Mouse (Mus musculus) adrenal gland (tissue): ENCODE data around the gene Dirc2.

Experiments
- intact Hi-C: fragments of 180-260 bp; cut with DNase I; formaldehyde crosslinking; loops from one replicate; pipeline ENCODE4 v1.15.1; 2025

Gene Dirc2

DNA sequence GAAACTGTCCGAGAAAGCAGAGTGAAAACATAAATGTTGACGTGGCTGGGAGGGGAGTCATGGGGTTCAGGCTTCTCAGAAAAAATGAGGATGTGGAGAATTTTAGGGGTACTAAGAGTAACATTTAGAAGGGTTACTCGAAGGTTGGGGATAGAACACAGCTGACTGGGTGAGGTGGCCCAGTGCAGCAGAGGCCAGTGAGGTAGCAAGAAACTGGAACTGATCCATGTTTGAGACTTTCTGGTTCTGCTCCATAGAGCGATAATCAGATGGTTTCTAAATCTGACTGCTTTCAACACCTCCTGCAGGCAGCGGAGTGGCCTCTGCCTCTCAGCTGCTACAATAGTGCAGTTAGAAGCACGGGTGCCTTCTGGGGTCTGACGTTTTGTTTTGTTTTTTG, 7.6 kb upstream of the Dirc2 start:
- intact Hi-C loops, result no loop called here

GRCm38 (mm10) chr16:35775835-35776234, 6.7 kb upstream of the Dirc2 start:
- intact Hi-C loops, result no loop called here

DNA sequence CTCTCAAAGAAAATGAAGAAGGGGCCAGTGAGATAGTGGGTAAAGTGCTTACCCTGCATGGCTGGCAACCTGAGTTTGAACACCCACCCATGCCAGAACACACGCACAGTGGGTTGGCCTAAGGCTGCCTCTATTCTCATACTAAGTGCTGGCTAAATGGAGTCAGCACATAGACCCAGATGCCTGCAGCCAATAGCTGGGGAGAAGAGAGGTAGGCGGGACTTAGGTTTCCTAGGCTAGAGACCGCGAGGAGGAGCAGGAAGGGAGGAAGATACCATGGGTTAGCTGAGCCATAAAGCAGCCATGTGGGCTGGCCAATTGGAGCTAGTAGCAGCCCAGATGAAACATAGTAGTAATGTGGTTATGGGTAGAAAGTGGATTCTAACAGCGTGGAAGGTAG, 3.4 kb upstream of the Dirc2 start:
- intact Hi-C loops, result no loop called here

- intact Hi-C loops, result no loop called here
Observed at GRCm38 (mm10) chr16:35771606-35772005, 2.5 kb upstream of the Dirc2 start.

DNA sequence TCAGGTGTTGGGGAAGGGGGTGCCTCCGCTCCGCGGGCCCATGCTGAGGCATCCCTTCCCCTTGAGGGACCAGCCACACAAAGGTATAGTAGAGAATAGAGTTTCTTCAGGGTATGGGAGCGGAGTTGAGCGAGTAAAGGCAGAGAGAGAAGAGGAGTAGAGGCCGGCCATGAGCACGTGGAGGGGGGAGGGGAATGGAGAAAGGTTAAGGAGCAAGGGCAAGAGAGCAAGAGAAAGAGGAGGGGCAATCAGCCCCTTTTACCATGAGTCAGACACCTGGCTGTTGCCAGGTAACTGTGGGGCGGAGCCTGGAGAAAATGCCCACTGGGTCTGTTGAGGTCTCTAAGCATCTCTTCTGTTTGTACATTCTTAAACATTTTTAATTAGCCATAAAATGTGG, 2.0 kb upstream of the Dirc2 start:
- intact Hi-C loops, result no loop called here

GRCm38 (mm10) chr16:35769878-35770657, 912 bp upstream of the Dirc2 start, which contains the start of gene Hspbap1:
TSS of gene Hspbap1 (plus strand) at chr16:35770375.
- intact Hi-C loops, result no loop called here

- intact Hi-C loops, result no loop called here
Observed at GRCm38 (mm10) chr16:35768469-35768784, 729 bp downstream of the Dirc2 start.

GRCm38 (mm10) chr16:35766366-35766765, 2.8 kb downstream of the Dirc2 start:
- intact Hi-C loops, result no loop called here

DNA sequence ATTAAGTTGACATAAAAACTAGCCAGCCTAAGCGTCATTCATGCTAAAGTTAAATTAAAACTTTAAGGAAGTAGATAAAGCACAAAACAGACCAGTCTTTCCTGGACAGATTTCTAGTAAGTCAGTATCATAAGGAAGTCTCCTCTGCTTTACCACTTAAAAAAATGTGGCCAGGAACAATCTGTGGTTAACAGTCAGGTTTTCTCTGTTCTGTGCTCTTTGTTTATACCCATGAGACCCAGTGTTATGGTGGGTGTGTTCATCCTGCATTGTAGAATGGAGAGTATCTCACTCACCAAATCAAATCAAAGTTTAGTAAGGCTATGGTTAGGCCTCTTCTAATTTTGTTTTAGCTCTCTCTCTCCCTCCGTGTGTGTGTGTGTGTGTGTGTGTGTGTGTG, 3.7 kb downstream of the Dirc2 start:
- intact Hi-C loops, result no loop called here

- intact Hi-C loops, result no loop called here
Observed at GRCm38 (mm10) chr16:35764941-35765340, 4.2 kb downstream of the Dirc2 start.

- intact Hi-C loops, result no loop called here
Observed at GRCm38 (mm10) chr16:35763590-35764296, 5.4 kb downstream of the Dirc2 start.

- intact Hi-C loops, result no loop called here
Observed at GRCm38 (mm10) chr16:35759401-35759800, 9.8 kb downstream of the Dirc2 start.

DNA sequence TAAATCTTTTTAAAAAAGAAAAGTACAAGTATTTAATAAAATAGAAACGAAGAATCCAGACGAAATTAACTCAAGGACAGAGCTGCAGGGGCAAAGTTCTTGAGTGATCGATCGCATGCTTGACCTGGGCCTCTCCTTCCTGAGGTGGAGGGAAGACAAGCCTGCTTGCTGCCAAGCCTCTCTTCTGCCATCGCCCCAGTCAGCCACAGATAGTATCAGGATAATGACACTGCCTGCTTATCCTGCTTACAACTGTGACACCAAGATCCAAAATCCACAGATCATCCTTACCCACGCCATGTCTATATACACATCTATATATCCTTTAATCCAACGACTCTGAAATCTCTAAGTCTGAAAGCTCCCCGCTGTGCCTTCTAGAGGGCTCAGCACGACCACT, 12.5 kb downstream of the Dirc2 start:
- intact Hi-C loops, result no loop called here

DNA sequence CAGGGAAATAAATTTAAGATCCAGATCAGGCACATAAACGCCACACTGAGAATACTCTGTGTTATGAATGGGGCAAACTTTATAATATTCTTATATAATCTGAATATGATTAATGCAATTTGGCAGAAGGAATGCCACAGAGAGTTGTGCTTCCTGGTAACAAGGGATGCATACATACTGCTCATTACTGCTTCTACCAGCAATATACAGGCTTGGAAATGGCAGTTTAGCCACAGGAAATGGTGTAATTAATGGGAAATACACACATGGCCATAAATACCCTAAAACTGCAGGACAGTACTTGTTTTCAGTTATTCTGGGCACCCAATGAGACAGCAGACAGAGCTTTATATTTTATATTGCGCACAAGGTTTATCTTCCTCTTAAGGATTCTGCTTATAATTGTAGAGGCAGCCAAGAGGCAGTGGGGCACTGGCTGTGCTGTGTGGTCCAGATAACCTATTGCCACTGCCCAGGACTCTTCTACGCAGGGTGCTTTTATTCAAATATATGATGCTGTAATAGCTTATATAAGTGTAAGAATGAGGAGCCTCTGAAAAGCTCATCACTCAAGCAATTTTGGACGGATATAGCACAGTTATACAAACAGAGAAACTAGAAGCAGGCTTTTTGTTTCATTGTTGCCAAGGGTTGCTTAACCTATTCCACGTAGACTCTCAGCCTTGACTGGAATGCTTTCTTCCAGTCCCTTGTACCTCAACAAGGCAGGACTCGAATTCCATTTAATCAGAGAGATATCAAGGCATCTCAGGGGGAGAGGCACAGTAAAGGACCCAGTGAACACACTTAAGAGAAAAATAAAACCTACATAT, 13.4 kb downstream of the Dirc2 start:
- intact Hi-C loops, result no loop called here

GRCm38 (mm10) chr16:35753926-35754325, 15.2 kb downstream of the Dirc2 start:
- intact Hi-C loops, result no loop called here

DNA sequence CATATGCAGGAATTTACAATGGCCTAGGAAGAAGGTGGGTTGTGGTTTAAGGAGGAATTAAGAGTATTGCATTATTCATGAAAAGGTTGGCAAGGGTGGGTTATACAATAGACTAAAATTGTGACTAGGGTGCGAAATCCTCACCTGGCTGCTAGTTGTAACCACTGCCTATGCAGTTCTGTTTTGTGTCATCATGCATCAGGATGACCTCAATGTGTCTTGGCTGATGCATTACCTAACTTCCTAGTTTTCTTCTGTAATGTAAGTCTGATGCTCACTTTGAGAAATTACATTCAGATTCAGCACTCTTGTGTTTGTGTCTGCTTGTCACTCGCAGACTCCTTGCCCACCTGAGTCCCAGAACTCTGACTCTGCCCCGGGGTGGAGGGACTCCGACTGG, 17.3 kb downstream of the Dirc2 start:
- intact Hi-C loops, result no loop called here

DNA sequence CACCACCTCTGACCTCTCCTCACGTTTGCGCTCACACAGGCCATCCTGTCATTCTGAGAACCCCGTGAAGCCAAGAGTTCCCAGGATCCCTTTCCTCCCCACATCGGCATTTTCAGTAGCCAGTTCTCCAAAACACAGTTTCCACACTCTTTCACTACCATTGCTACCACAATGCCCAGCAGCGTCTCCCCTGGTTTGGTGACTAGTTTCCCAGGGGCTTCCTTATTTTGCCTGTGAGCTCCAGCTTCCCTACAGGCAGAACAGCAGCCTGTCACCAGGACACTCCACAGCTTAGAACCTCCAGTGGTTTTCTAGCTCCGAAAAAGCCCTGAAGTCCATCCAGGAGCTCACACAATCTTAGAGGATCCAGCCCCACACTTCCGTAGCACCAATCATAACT, 19.8 kb downstream of the Dirc2 start:
- intact Hi-C loops, result no loop called here

GRCm38 (mm10) chr16:35748237-35748603, 20.9 kb downstream of the Dirc2 start:
- intact Hi-C loops, result no loop called here

DNA sequence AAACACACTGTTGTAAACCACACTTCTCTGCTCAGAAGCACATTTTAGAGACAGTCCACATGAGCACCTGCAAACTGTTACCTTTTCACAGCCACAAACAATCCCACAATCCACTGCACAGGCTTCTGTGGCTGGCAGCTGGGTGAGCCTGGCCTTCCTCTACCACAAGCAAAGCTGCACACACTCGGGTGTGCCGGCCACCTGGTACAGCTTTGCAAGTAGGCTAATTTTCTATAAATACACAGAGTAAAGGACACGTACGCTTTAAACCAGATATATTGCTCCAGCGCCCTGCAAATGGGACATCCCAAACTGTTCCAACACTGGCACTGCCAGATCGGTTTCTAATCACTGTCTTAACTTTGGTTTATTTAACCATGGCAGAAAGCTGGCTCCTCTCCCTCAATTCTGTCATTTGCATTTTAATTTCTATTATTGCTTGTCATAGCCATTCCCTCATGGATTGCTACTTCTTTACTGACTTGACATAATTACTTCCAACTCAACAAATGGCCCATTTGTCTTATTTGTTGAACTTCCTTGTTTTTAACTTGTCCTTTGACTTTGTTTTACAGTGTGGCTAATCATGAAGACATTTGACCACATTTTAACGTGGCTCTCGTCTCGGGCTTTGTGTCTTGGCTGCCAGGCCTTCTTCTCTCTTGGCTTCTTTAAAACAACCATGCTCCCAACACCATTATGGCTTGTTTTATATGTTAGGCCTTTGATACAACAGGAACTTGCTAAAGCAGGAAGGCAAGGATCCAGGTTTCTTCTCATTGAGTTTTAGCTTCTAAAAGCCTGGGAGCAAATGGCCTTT, 21.5 kb downstream of the Dirc2 start:
- intact Hi-C loops, result no loop called here

DNA sequence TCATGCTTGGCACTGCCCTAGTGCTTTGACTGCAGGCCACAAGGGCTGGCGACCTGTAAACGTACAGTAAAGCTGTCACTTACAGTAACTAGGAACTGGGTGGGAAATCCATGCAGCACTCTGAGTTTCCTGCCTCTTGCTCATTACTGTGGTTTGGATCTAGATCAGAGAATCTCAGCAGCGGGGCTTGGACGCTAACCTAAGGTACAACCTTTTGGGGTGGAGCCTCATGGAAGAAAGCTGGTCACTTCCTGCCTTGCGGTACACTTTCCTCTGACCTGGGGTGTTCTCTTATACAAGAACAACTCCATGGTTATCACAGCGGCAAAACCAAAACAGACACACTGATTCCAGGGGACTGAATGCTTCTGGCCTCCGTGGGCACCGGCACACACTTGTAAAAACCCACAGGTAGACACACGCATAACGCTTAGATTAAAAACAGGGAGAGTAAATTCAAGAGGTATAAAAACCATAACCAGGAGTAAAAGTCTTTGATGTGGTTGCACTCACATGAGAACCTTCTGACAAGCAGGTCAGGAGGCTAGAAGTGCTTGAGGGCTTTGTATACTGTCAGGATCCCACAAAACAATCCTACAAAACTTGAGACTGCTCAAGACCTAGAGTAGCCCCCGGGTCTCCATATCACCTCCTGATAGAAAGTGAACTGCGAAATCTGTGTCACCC, 26.8 kb downstream of the Dirc2 start:
- intact Hi-C loops, result loop anchor here (5.0 kb wide), 1 partner anchor 40 kb away; no protein-coding TSS in a partner anchor

DNA sequence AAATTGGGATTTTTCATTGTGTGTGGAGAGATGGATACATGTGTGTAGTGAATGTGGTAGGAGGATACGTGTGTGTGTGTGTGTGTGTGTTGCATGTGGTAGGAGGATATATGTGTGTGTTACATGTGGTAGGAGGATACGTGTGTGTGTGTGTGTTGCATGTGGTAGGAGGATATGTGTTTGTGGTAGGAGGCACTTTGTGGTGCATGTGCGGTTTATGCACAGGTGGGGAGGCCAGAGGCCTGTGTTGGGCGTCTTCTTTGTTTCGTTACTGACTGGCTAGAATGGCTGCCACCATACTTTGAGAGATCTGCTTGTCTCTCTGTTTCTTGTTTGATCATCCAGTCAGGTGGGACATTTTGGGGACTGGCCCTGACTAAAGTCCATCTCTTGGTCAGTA, 27.5 kb downstream of the Dirc2 start:
- intact Hi-C loops, result loop anchor here (5.0 kb wide), 1 partner anchor 41 kb away; no protein-coding TSS in a partner anchor
